Mouse (Mus musculus) myocyte (in vitro differentiated cells): ENCODE data around the gene Abca1. TPM values are rescaled to one million over a fixed set of nuclear protein-coding genes. Genes with fewer than 3 reads are reported as not detected.

Experiments
- H3K27me3 ChIP-seq: one replicate; pipeline ENCODE4 v1.6.1; 2011; ENCODE audit not compliant: control insufficient read depth, insufficient read depth, insufficient read length
- H3K36me3 ChIP-seq: one replicate; pipeline ENCODE4 v1.6.1; 2011; ENCODE audit not compliant: control insufficient read depth, insufficient read depth
- H3K4me2 ChIP-seq: one replicate; pipeline ENCODE4 v1.6.1; 2011; ENCODE audit warnings: low read depth, control low read depth
- H3K4me3 ChIP-seq: one replicate; pipeline ENCODE4 v1.5.1; 2011; ENCODE audit warnings: mild to moderate bottlenecking, control low read depth, moderate library complexity
- H3K79me2 ChIP-seq: one replicate; pipeline ENCODE4 v1.6.1; 2011; ENCODE audit not compliant: control insufficient read depth, insufficient read depth
- H3ac ChIP-seq: one replicate; pipeline ENCODE4 v1.6.1; 2011; ENCODE audit not compliant: control insufficient read depth, insufficient read length
- CEBPB ChIP-seq: IDR thresholded peaks from 2 replicates; pipeline ENCODE4 v1.6.1; 2011; ENCODE audit warnings: mild to moderate bottlenecking, moderate library complexity; ENCODE audit not compliant: poor library complexity, insufficient read depth, severe bottlenecking
- E2F4 ChIP-seq: IDR thresholded peaks from one replicate; pipeline ENCODE4 v1.6.1; 2011; ENCODE audit warnings: mild to moderate bottlenecking, control low read depth, moderate library complexity; ENCODE audit not compliant: insufficient read depth
- MAX ChIP-seq: IDR thresholded peaks from one replicate; pipeline ENCODE4 v1.6.1; 2011; ENCODE audit warnings: low read depth, mild to moderate bottlenecking, control low read depth
- MYOD1 ChIP-seq, 3 experiments: IDR thresholded peaks; one replicate each; pipeline ENCODE4 v1.6.1; 2011; ENCODE audit warnings: control low read depth in 2 of 3, low read depth in 2 of 3, mild to moderate bottlenecking in 2 of 3, moderate library complexity in 1 of 3; ENCODE audit not compliant: insufficient read length in 2 of 3, control insufficient read depth in 1 of 3
- MYOG ChIP-seq, 3 experiments: IDR thresholded peaks; one replicate each; pipeline ENCODE4 v1.6.1; 2011; ENCODE audit warnings: control low read depth in 2 of 3, low read depth in 2 of 3, mild to moderate bottlenecking in 2 of 3; ENCODE audit not compliant: insufficient read length in 2 of 3, control insufficient read depth in 1 of 3, insufficient read depth in 1 of 3
- POLR2A ChIP-seq: IDR thresholded peaks from one replicate; pipeline ENCODE4 v1.6.1; 2011; ENCODE audit warnings: low read depth, mild to moderate bottlenecking, control low read depth, moderate library complexity; ENCODE audit not compliant: insufficient read length
- POLR2AphosphoS2 ChIP-seq: IDR thresholded peaks from one replicate; pipeline ENCODE4 v1.6.1; 2011; ENCODE audit warnings: low read depth, control low read depth; ENCODE audit not compliant: insufficient read length
- REST ChIP-seq: IDR thresholded peaks from one replicate; pipeline ENCODE4 v1.6.1; 2011; ENCODE audit warnings: mild to moderate bottlenecking, control low read depth, moderate library complexity; ENCODE audit not compliant: insufficient read depth, insufficient read length
- SRF ChIP-seq: IDR thresholded peaks from one replicate; pipeline ENCODE4 v1.6.1; 2011; ENCODE audit warnings: low read depth; ENCODE audit not compliant: control insufficient read depth, insufficient read length
- TCF12 ChIP-seq: IDR thresholded peaks from one replicate; pipeline ENCODE4 v1.6.1; 2011; ENCODE audit warnings: mild to moderate bottlenecking, control low read depth; ENCODE audit not compliant: poor library complexity, insufficient read depth, severe bottlenecking
- TCF3 ChIP-seq: IDR thresholded peaks from one replicate; pipeline ENCODE4 v1.6.1; 2011; ENCODE audit warnings: low read depth, control low read depth; ENCODE audit not compliant: insufficient read length
- USF1 ChIP-seq: IDR thresholded peaks from one replicate; pipeline ENCODE4 v1.6.1; 2011; ENCODE audit warnings: low read depth, mild to moderate bottlenecking, control low read depth, moderate library complexity
- polyA plus RNA-seq: library from polyadenylated mRNA; unstranded; fragments of >200 nt; fragmentation: generic; extraction: Trizol; gene quantifications from one replicate; pipeline ENCODE4 v1.2.1, GENCODE M21; 2012; ENCODE audit warnings: missing spikeins

Abca1 gene
- polyA plus RNA-seq, 1 experiment = 0.68 TPM

GRCm38 (mm10) chr4:53082451-53082850, 77.2 kb downstream of the Abca1 start:
- Histone ChIP-seq H3ac (no peak overlapping the region), H3K4me2 (no peak overlapping the region), H3K79me2 (no peaks in the 10 kb centered on the region), H3K4me3 (no peak overlapping the region), H3K36me3 (no peaks in the 10 kb centered on the region), H3K27me3 (peaks cover 19% of the 10 kb centered on the region)
- TF ChIP-seq MYOD1 (IDR thresholded peaks at IDR 0.05; ENCODE audit: control insufficient read depth in 1 of 3, insufficient read length in 2 of 3, low read depth in 2 of 3) (no peak), MAX (no peak), TCF12 (no peak), REST (no peak), CEBPB (no peak), POLR2AphosphoS2 (no peak), MYOG (IDR thresholded peaks at IDR 0.05; ENCODE audit: control insufficient read depth in 1 of 3, insufficient read depth in 1 of 3, insufficient read length in 2 of 3, low read depth in 2 of 3) (no peak), E2F4 (no peak), TCF3 (no peak), USF1 (no peak), SRF (no peak), POLR2A (no peak)

- no peak overlapping the region for H3K4me3 ChIP-seq
- no peaks in the 10 kb centered on the region for H3K79me2 ChIP-seq
- H3ac ChIP-seq = no peak overlapping the region
- no peak for TF ChIP-seq POLR2AphosphoS2
- TF ChIP-seq MAX = no peak
- no peak for TF ChIP-seq REST
- TF ChIP-seq MYOG (IDR thresholded peaks at IDR 0.05; ENCODE audit: control insufficient read depth in 1 of 3, insufficient read depth in 1 of 3, insufficient read length in 2 of 3, low read depth in 2 of 3) = no peak
- no peak for TF ChIP-seq USF1
- TF ChIP-seq E2F4 = no peak
- no peak for TF ChIP-seq CEBPB
- TF ChIP-seq POLR2A = no peak
- no peak for TF ChIP-seq TCF3
- no peak for TF ChIP-seq TCF12
- TF ChIP-seq SRF = no peak
- H3K4me2 ChIP-seq = no peak overlapping the region
- peaks cover 19% of the 10 kb centered on the region for H3K27me3 ChIP-seq
- no peaks in the 10 kb centered on the region for H3K36me3 ChIP-seq
Measured at GRCm38 (mm10) chr4:53081851-53082250, 77.8 kb downstream of the Abca1 start.

- H3K36me3 ChIP-seq = no peaks in the 10 kb centered on the region
- no peak overlapping the region for H3K4me3 ChIP-seq
- peaks cover 19% of the 10 kb centered on the region for H3K27me3 ChIP-seq
- no peak overlapping the region for H3ac ChIP-seq
- no peak overlapping the region for H3K4me2 ChIP-seq
- TF ChIP-seq TCF3 = no peak
- no peak for TF ChIP-seq E2F4
- TF ChIP-seq POLR2A = no peak
- TF ChIP-seq TCF12 = no peak
- TF ChIP-seq MAX = no peak
- TF ChIP-seq POLR2AphosphoS2 = no peak
- no peak for TF ChIP-seq MYOD1 (IDR thresholded peaks at IDR 0.05; ENCODE audit: control insufficient read depth in 1 of 3, insufficient read length in 2 of 3, low read depth in 2 of 3)
- no peak for TF ChIP-seq USF1
- no peak for TF ChIP-seq REST
- TF ChIP-seq MYOG (IDR thresholded peaks at IDR 0.05; ENCODE audit: control insufficient read depth in 1 of 3, insufficient read depth in 1 of 3, insufficient read length in 2 of 3, low read depth in 2 of 3) = no peak
- no peaks in the 10 kb centered on the region for H3K79me2 ChIP-seq
Measured at GRCm38 (mm10) chr4:53080290-53080689, 79.4 kb downstream of the Abca1 start.

- Histone ChIP-seq H3K27me3 (peaks cover 13% of the 10 kb centered on the region), H3K79me2 (no peaks in the 10 kb centered on the region), H3K4me3 (no peak overlapping the region), H3ac (no peak overlapping the region), H3K36me3 (no peaks in the 10 kb centered on the region), H3K4me2 (no peak overlapping the region)
- no peak for TF ChIP-seq POLR2AphosphoS2
- TF ChIP-seq TCF3 = no peak
- no peak for TF ChIP-seq TCF12
- no peak for TF ChIP-seq USF1
- no peak for TF ChIP-seq MYOG (IDR thresholded peaks at IDR 0.05; ENCODE audit: control insufficient read depth in 1 of 3, insufficient read depth in 1 of 3, insufficient read length in 2 of 3, low read depth in 2 of 3)
- no peak for TF ChIP-seq POLR2A
- no peak for TF ChIP-seq SRF
- no peak for TF ChIP-seq E2F4
- no peak for TF ChIP-seq MYOD1 (IDR thresholded peaks at IDR 0.05; ENCODE audit: control insufficient read depth in 1 of 3, insufficient read length in 2 of 3, low read depth in 2 of 3)
- no peak for TF ChIP-seq CEBPB
- TF ChIP-seq MAX = no peak
Measured at GRCm38 (mm10) chr4:53078793-53079310, 80.8 kb downstream of the Abca1 start.

GRCm38 (mm10) chr4:53076788-53077350, 82.8 kb downstream of the Abca1 start:
- Histone ChIP-seq H3K4me3 (no peak overlapping the region), H3K4me2 (no peak overlapping the region), H3K79me2 (no peaks in the 10 kb centered on the region), H3K27me3 (peaks cover 11% of the 10 kb centered on the region), H3ac (no peak overlapping the region), H3K36me3 (no peaks in the 10 kb centered on the region)
- TF ChIP-seq TCF12 (no peak), CEBPB (no peak), SRF (no peak), MYOG (IDR thresholded peaks at IDR 0.05; ENCODE audit: control insufficient read depth in 1 of 3, insufficient read depth in 1 of 3, insufficient read length in 2 of 3, low read depth in 2 of 3) (no peak), TCF3 (no peak), MYOD1 (IDR thresholded peaks at IDR 0.05; ENCODE audit: control insufficient read depth in 1 of 3, insufficient read length in 2 of 3, low read depth in 2 of 3) (no peak), USF1 (no peak), POLR2A (no peak), POLR2AphosphoS2 (no peak), MAX (no peak), E2F4 (no peak), REST (no peak)
